Mouse (Mus musculus) heart, postnatal 25 days (tissue): ENCODE measurements around the gene Peg10. TPM values are rescaled to one million over a fixed set of nuclear protein-coding genes. Genes with fewer than 3 reads are reported as not detected.

ENCODE experiments used
- DNase-seq: peaks from one replicate; pipeline ENCODE4 v3.0.0; 2022; ENCODE audit warnings: low spot score
- intact Hi-C: fragments of 180-260 bp; cut with DNase I; formaldehyde crosslinking; loops from one replicate; pipeline ENCODE4 v1.15.1; 2025
- total RNA-seq, 2 experiments: library from RNA; stranded (reverse); gene quantifications; 2 replicates each; pipeline ENCODE4 v1.2.3; 2021

Gene Peg10
- 1 to 10 TPM; 1.2 TPM for total RNA-seq

DNA sequence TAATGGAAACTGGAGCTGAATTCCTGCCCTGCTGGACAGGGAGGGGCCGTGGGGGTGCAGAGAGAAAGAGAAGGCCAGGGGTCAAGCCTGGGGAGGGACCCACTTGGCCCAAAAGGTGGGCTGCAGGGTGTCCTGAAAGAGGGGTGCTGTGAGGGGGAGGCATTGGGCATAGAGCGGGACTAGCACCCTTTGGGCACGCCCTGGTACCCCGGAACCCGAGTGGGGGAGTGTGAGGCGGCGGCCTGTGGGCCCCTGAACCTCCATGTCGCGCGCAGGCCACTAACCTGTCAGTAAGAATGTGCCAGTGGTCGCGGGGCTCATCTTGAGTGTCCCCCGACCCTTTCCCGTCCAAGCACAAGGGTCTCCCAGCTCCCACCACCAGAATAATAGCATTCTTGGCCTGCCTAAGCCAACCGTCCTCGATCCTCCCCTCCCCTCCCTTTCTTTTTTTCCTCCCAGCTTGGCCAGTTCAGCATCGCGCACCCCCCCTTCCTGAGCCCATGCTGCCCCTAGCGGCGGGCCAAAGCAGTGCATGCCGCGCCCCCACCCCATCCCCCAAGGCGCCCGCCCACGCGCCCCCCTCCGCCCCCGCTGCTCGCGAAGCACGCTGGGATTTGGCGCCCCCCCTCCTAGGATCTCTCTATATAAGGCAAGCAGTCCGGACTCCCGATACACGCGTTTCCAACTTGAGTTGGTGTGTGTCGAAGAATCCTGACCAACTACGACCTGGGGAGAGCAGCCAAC lies at the start of gene Peg10, which contains the start of gene Sgce:
TSS of gene Peg10 (plus strand) at position 611 of the 744 bp plus-strand sequence.
TSS of gene Sgce (minus strand) at position 512 of the 744 bp plus-strand sequence.
- intact Hi-C loops, result loop anchor here (5.0 kb wide), 1 partner anchor 365 kb away; no protein-coding TSS in a partner anchor
- peak; percentile 16 for DNase-seq

DNA sequence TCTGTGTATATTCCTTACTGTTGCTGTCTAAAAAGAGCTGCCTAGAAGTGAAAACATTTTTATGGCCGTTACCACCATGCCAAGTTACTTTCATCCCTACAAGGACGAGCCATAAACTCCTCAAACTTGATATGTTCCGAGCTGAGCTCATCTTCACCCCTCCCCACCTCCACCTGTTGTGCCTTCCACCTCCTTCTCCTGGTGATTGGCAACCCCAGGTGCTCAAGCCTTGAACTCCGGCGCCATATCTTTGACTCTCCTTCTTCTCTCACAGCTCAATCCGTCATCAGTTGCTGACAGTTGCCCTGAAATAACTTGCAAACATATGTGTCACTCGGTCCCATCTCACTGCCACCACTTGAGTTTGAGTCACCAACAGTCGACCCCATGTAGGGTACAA lies 45.5 kb upstream of the Peg10 start:
- intact Hi-C loops, result no loop called here
- no peak for DNase-seq

DNA sequence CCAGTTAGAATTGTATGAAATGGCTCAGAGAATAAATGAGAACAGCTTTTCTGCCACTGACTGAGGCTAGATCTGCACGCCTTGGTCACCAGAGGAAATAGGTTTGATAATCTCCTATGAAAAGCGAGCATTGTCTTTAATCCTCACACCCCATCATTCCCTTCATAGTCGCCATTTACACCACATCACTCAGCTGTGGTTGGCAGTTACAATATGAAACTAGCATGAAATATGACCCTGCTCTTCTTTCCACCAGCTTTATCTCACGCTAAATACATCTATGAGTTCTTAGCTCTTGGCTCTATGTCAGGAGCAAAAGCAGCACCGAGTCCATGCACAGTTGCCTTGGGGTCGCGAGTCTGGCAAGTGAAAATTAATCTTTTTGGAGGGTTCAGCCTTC lies 43.2 kb upstream of the Peg10 start:
- DNase-seq, result no peak
- intact Hi-C loops, result no loop called here

- intact Hi-C loops, result no loop called here
Measured at GRCm38 (mm10) chr6:4706415-4706814, 40.7 kb upstream of the Peg10 start.

DNA sequence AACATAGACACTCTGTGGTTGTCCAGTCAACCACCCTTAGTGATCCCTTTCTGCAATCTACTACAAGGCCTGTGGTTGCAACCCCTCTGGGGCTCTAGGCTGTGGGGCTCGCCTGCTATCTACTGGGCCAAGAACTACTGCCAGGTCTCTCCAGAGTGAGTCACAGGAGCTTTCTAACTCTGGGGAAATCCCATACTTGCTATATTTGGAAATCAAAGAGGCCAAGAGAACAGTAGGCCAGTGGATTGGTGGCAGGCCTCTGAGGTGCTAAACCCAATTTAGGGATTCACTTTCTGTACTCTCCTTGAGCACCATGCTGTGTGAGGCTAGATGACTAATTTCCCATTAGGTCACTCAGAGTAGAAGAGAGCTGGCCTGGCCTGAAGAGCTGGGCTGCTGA lies 38.1 kb upstream of the Peg10 start:
- intact Hi-C loops, result no loop called here
- no peak for DNase-seq

More at GRCm38 (mm10) chr6:4706415-4706814, 40.7 kb upstream of the Peg10 start:
- DNase-seq, result no peak

- no peak for DNase-seq
- intact Hi-C loops, result no loop called here
Measured at GRCm38 (mm10) chr6:4716171-4716570, 30.9 kb upstream of the Peg10 start.

- DNase-seq, result no peak
- intact Hi-C loops, result no loop called here
Measured at GRCm38 (mm10) chr6:4717344-4717743, 29.8 kb upstream of the Peg10 start.

GRCm38 (mm10) chr6:4722142-4722541 lies 25.0 kb upstream of the Peg10 start:
- intact Hi-C loops, result no loop called here
- DNase-seq, result no peak

GRCm38 (mm10) chr6:4722739-4723138 lies 24.4 kb upstream of the Peg10 start:
- DNase-seq, result no peak
- intact Hi-C loops, result no loop called here

DNA sequence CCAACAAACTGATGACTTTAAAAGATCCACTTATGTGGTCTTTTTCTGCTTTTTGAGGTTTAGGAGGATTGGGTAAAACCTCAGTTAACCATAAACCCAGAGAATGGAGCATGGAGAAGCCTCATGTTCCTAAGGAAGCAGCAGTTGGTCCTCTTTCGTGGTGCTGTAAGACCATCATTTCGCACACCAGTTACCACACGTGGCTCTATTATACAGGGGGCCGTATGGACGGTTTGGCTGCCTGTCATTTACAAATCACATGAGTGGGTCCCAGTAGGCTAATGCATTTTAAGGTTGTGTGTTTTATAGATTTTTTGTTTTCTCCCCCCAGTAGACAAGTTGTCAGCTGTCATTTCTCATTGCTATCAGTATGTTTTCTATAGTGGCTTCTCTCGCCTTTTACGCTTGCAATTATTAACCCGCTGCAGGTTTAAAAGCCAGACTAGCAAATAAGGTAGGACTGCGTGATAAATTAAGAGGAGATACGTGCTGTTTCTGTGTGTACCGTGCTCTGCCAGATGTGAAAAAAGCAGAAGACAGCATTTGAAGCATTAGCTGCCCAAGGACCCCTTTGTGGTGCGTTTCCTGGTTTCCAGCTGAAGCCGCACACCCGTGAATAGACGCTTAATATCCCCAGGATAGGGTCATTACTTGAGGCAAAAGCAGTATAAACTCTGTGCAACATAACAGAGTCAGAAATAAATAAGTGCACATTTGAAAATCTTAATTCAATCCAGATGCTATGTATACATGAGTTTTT lies 22.9 kb upstream of the Peg10 start:
- no peak for DNase-seq
- intact Hi-C loops, result no loop called here

DNA sequence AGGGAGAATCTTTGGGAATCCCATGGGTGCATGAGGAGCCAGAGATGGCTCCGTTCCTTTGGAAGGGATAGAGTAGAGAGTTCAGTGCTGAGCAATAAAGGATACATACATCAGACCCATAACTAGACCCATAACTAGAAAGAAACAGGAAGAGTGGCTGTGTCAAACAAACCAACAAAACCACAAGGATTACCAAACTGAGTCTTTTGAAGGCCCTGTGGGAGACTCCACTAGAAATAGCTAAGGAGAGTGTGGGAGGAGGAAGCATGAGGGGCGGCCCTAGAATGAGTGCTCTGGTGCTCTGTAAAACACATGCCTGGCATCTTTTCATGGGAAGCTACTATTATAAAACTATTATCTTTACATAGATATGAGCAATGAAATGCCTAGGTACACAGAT lies 18.8 kb upstream of the Peg10 start:
- DNase-seq, result no peak
- intact Hi-C loops, result no loop called here

DNA sequence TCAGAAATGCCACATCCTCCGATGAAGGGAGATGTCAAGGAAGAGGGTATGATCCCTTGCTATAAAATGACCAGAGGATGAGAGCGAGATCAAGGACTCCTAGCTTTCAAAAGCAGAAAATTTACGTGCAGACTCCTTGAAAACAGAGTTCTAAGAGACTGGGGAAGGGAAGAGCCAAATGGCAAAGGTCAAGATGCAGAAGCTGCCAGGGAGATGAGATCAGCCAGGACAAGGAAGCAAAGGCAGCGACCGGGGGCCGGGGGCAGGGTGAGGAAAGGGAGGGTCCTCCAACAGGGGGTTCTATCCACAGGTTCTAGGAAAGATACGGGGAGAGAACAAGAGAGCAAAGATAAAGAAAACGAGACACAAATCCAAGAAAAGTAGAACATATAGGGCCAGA lies 15.4 kb upstream of the Peg10 start:
- intact Hi-C loops, result no loop called here
- no peak for DNase-seq

DNA sequence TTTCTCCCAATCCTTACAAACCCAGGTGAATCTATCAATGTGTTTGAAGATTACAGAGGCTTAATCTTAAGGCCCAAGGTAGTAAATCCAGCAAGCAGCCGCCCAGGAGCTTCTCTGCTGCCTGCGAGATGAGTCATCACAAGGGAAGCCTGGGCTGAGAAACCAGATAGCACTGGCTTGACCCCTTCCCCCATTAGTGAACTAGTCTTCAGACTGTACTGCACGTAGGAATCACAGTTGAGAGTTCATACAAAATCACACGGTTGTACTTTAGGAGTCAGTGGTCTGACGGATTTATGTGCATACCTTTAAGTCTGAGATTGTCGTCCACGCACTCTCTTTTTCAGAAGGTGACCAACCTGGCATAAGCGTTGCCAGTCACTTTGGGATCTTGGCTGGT lies 13.9 kb upstream of the Peg10 start:
- intact Hi-C loops, result no loop called here

GRCm38 (mm10) chr6:4736372-4736771 lies 10.7 kb upstream of the Peg10 start:
- DNase-seq, result no peak
- intact Hi-C loops, result no loop called here

More for the DNA sequence above, 13.9 kb upstream of the Peg10 start:
- DNase-seq, result no peak

GRCm38 (mm10) chr6:4738034-4738629 lies 9.0 kb upstream of the Peg10 start:
- intact Hi-C loops, result no loop called here
- no peak for DNase-seq

DNA sequence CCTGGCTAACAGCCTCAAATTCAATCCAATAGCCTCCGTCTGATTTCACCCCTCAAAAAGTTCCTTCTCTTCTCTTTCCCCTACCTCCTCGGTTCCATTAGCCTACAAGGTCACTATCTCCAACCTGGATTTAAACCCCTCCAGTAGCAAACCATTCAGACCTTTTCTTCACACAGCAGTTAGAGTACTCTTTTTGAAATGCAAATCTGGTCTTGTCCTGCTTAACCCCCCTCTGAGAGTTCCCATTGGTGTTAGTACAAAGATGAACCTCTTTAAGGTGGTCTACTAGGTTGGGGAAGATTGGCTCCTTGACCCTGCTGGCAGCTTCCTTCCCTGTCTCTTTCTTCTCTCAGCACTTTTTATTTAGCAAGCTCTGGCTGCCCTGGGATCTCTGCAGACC lies 8.4 kb upstream of the Peg10 start:
- intact Hi-C loops, result no loop called here
- no peak for DNase-seq

GRCm38 (mm10) chr6:4739522-4740355 lies 7.4 kb upstream of the Peg10 start:
- no peak for DNase-seq
- intact Hi-C loops, result no loop called here

DNA sequence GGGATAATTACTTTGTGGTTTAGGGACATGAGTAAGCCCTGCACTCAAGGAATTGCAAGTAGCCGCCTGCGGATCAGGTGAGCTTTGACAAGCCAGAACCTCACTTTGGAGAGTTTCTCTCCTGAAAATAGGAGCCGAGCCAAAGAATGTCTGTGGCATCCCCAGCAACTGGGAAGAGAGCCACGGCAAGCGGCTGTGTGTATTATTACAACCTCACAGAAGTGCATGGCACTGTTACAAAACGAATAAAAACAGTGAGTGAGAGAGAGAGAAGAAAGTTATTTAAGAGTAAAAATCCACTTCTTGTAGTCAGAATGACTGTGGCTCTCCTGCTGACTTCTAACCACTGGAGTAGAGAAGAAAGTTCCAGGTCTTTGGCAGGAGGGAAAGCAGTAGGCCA lies 6.6 kb upstream of the Peg10 start:
- intact Hi-C loops, result no loop called here
- no peak for DNase-seq

DNA sequence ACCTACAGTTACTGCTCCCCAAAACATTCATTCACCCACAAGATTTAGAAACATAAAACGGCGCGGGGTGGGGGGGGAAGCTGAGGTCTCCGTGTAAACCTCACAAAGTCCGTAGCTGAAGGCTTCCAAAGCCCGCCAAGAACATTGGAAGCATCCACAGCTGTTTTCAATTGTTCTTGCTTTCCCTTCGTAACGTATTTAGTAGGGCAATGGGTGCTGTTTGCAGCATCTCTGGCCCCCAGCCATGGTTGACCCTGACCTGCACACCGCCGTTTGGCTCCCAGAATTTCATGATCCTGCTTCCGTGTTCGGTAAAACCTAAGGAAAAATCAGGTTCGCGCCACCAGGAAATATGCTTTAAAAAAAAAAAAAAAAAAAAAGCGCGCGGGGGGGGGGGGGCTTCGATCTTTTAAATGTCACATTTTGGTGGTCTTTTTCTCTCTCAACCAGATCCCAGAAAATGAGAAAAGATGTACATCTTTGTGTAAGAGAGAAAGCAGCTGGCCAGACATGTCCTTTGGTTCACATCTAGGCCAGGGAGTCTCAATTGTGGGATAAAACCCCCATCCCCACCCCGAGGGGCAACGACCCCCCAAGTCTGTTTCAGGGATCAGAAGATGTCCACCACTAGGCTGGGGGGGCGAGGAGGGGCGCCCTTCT lies 940 bp upstream of the Peg10 start:
- no peak for DNase-seq
- intact Hi-C loops, result loop anchor here (5.0 kb wide), 1 partner anchor 366 kb away; no protein-coding TSS in a partner anchor
